Mouse (Mus musculus) ovary, adult 2 months (tissue): ENCODE measurements around the gene Adam25. TPM values are rescaled to one million over a fixed set of nuclear protein-coding genes. Genes with fewer than 3 reads are reported as not detected.

ENCODE experiments used
- polyA plus RNA-seq: library from polyadenylated mRNA; depleted of rRNA; stranded (reverse); fragments of >200 nt; gene quantifications from 2 replicates; pipeline ENCODE4 v1.2.3, GENCODE M21; 2012; rRNA removed

The Adam25 gene
- polyA plus RNA-seq, result not detected in 2 replicates

GRCm38 (mm10) chr8:40751908-40752307, at the start of gene Adam25:
Adam25 (plus strand) TSS chr8:40752208.

GRCm38 (mm10) chr8:40792973-40793372, 41.0 kb downstream of the Adam25 start, which contains the start of gene Adam20:
Adam20 (plus strand) TSS chr8:40793273.

Other genes with a start within 250 kb of the Adam25 start
- not detected in 2 replicates for gene Adam24, start 77.1 kb upstream of the Adam25 start, polyA plus RNA-seq
- not detected in 2 replicates for gene Adam20, start 41.1 kb downstream of the Adam25 start, polyA plus RNA-seq
- gene Adam39, start 70.8 kb downstream of the Adam25 start, polyA plus RNA-seq, result not detected in 2 replicates